Mouse (Mus musculus) intestine, embryonic 14.5 days (tissue): Measurements from ENCODE around the gene Gm21119. TPM values are rescaled to one million over a fixed set of nuclear protein-coding genes. Genes with fewer than 3 reads are reported as not detected.
"Not testable (repeated sequence)": the region's sequence is repeated elsewhere in the genome, so short reads cannot be mapped to it uniquely, and the experiment has no call there.

ENCODE experiments used
- ATAC-seq: fragments of 200-750 bp; cut with Nextera tagmentation; replicated peaks from 2 replicates; pipeline ENCODE4 v1.8.0; 2017; ENCODE audit warnings: low read depth, moderate number of reproducible peaks, moderate TSS enrichment, moderate library complexity; ENCODE audit not compliant: low FRiP score, low TSS enrichment
- DNase-seq: peaks from one replicate; pipeline ENCODE4 v3.0.0-alpha.2; 2018; ENCODE audit warnings: low spot score
- H3K27ac ChIP-seq: fragments of 300-500 bp; sonication (generic); 2 replicates; pipeline ENCODE4 v1.5.1; 2014; ENCODE audit warnings: low read depth, mild to moderate bottlenecking, control low read depth
- H3K27me3 ChIP-seq: fragments of 300-500 bp; sonication (generic); replicated peaks from 2 replicates; pipeline ENCODE4 v1.6.1; 2014; ENCODE audit warnings: low read length, control low read depth; ENCODE audit not compliant: control insufficient read depth, insufficient read depth
- H3K36me3 ChIP-seq: fragments of 300-500 bp; sonication (generic); 2 replicates; pipeline ENCODE4 v1.6.1; 2014; ENCODE audit warnings: low read length, control low read depth; ENCODE audit not compliant: control insufficient read depth, insufficient read depth
- H3K4me1 ChIP-seq: fragments of 300-500 bp; sonication (generic); replicated peaks from 2 replicates; pipeline ENCODE4 v1.6.1; 2014; ENCODE audit warnings: low read length, control low read depth, mixed read lengths; ENCODE audit not compliant: control insufficient read depth, insufficient read depth
- H3K4me2 ChIP-seq: fragments of 300-500 bp; sonication (generic); 2 replicates; pipeline ENCODE4 v1.6.1; 2014; ENCODE audit warnings: low read length
- H3K4me3 ChIP-seq: fragments of 300-500 bp; sonication (generic); 2 replicates; pipeline ENCODE4 v1.5.1; 2014; ENCODE audit warnings: low read depth, low read length, control low read depth, mixed read lengths
- H3K9ac ChIP-seq: fragments of 300-500 bp; sonication (generic); 2 replicates; pipeline ENCODE4 v1.6.1; 2014; ENCODE audit warnings: mild to moderate bottlenecking, low read length
- H3K9me3 ChIP-seq: fragments of 300-500 bp; sonication (generic); 2 replicates; pipeline ENCODE4 v1.6.1; 2016; ENCODE audit warnings: low read length, control low read depth; ENCODE audit not compliant: control insufficient read depth
- WGBS: fragments of 180-500 bp; shearing (Covaris S2); extraction: QIAGEN DNeasy Blood & Tissue Kit; methylation state at CpG from one replicate; pipeline ENCODE4 v1.1.7; 2014; 5-methylcytosine and 5-hydroxymethylcytosine counted together
- polyA plus RNA-seq: library from polyadenylated mRNA; unstranded; fragments of >200 nt; fragmentation: Nextera tagmentation; extraction: Ambion mirVana; gene quantifications from 2 replicates; pipeline ENCODE4 v1.2.1, GENCODE M21; 2014

The Gm21119 gene
- polyA plus RNA-seq, 1 experiment from 2014 or later = 1.2 TPM

DNA sequence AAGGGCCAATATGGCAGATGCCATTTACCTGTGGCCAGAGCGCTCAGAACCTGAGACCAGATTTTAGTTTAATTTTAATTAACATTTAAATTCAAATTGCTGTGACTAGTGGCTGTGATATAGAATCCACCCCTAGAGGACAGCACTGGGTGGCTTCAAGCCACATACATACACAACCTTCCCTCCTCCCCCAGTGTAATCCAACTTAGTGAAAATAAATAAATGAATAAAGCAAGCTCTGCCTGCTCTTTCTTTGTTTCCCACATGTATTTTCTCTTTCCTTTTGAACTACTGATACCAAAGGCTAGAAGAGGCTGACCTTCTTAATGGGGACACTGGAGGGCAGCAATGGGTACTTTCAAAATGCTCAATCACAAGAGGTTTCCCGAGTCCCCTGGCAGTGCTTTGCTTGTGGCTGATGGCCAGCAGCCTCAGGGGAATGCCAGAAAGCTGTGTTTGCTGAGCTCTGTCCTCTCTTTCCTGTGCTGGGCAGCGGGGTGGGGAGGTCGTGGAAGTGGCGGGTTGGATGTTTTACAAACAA lies 21.9 kb upstream of the Gm21119 start:
- not testable (repeated sequence) for H3K4me3 ChIP-seq, H3K9me3 ChIP-seq, H3K27me3 ChIP-seq, DNase-seq, H3K4me2 ChIP-seq, H3K27ac ChIP-seq, H3K4me1 ChIP-seq, H3K36me3 ChIP-seq, ATAC-seq, H3K9ac ChIP-seq
- 27% methylated on average over 1 of the region's 5 CpGs for WGBS

GRCm38 (mm10) chr8:20593841-20594240 lies 20.9 kb upstream of the Gm21119 start:
- not testable (repeated sequence) for H3K4me3 ChIP-seq, H3K9ac ChIP-seq, DNase-seq, H3K27me3 ChIP-seq, H3K9me3 ChIP-seq, H3K4me1 ChIP-seq, H3K4me2 ChIP-seq, H3K36me3 ChIP-seq, ATAC-seq, H3K27ac ChIP-seq
- no CpG with 5 or more reads among the region's 4 CpGs for WGBS

DNA sequence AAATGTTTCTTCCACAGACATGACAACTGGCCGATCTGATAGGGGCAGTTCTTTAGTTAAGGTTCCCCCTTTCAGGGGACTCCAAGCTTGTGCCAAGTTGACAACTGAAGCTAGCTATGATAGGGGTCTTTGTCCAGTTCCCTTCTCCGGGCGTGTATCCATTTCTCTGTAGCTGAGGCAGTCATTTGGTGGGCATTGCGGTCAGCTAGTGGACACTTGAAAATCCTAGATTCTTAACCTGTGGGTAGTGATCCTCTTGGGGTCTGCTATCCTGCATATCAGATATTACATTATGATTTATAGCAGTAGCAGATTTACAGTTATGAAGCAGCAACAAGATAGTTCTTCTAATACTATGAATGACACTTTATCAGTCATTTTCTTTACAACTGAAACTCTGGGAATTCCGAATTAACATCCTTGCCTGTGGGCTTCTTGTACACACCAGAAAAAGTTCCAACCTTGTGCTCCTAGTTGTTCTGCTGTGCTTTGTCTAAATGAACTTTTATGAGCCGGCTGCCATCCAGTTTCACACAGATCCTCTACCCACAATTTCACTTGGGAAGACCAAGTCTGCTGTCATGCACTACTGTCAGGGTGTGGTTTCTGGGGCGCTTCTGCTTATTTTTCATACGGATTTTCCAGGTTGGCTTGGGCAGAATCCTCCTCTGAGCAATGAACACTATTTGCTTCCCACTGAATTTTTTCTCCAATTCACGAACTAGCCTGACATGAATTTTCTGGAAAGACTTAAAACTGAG lies 18.5 kb upstream of the Gm21119 start:
- H3K4me3 ChIP-seq, H3K4me2 ChIP-seq, H3K27ac ChIP-seq, ATAC-seq, H3K4me1 ChIP-seq, H3K27me3 ChIP-seq, DNase-seq, H3K36me3 ChIP-seq, H3K9me3 ChIP-seq, H3K9ac ChIP-seq: not testable (repeated sequence)
- 80% methylated on average over 6 of the region's 9 CpGs for WGBS

- 69% methylated on average over 9 of the region's 13 CpGs for WGBS
- not testable (repeated sequence) for H3K9ac ChIP-seq, H3K27ac ChIP-seq, H3K9me3 ChIP-seq, H3K4me1 ChIP-seq, H3K36me3 ChIP-seq, H3K4me2 ChIP-seq, H3K4me3 ChIP-seq, H3K27me3 ChIP-seq
- peak; percentile 60 for DNase-seq
- ATAC-seq = peak; percentile 84
Observed at GRCm38 (mm10) chr8:20596842-20597708, 17.6 kb upstream of the Gm21119 start.

- not testable (repeated sequence) for H3K27ac ChIP-seq, H3K4me3 ChIP-seq, DNase-seq, H3K4me1 ChIP-seq, H3K9ac ChIP-seq, H3K27me3 ChIP-seq, H3K36me3 ChIP-seq, H3K9me3 ChIP-seq, H3K4me2 ChIP-seq
- WGBS = 78% methylated on average over 5 of the region's 10 CpGs
- ATAC-seq = peak; percentile 86
Observed at GRCm38 (mm10) chr8:20598300-20599170, 16.2 kb upstream of the Gm21119 start.

GRCm38 (mm10) chr8:20599350-20599749 lies 15.4 kb upstream of the Gm21119 start:
- DNase-seq, H3K27me3 ChIP-seq, H3K4me1 ChIP-seq, H3K9ac ChIP-seq, H3K9me3 ChIP-seq, H3K4me3 ChIP-seq, H3K4me2 ChIP-seq, H3K27ac ChIP-seq, ATAC-seq, H3K36me3 ChIP-seq: not testable (repeated sequence)
- WGBS = 87% methylated on average over 3 of the region's 6 CpGs

DNA sequence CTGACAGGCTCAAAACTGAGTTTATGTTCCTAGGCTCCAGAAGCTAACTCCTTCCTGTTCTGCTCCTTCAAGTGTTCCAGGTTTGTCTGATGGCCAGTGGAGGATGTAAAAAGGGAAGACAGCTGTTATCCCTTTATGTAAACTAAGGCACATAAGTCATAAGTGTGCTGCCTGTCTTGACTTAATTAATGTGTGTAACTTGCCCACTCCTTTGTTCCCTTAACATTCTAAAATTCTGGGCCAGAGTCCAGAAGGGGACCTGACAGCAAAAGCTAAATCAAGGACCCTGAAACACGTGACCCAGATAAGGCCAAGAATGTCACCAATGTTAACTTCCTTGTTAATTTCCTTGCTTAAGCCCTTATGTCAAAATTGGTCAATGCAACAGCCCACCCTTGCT lies 3.9 kb upstream of the Gm21119 start:
- H3K27ac ChIP-seq, DNase-seq, H3K4me3 ChIP-seq, H3K9ac ChIP-seq, H3K36me3 ChIP-seq, H3K27me3 ChIP-seq, H3K9me3 ChIP-seq, ATAC-seq, H3K4me2 ChIP-seq, H3K4me1 ChIP-seq: not testable (repeated sequence)
- WGBS = no CpG with 5 or more reads among the region's 1 CpGs

DNA sequence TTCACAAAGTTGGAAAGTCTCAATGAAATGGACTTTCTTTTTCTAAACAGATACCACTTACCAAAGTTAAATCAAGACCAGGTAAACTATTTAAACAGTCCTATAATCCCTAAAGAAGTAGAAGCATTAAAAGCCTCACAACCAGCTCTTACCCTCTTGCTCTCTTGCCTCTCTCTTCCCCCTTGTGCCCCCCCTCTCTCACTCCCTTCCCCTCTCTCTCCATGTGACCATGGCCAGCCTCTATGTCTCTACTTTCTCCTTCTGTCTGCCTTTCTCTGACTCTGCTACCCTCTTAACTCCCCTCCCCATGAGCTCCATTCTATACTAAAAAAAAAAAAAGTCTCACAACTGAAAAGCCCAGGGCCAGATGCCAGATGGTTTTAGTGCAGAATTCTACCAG lies 2.0 kb upstream of the Gm21119 start:
- not testable (repeated sequence) for H3K27me3 ChIP-seq, H3K4me2 ChIP-seq, H3K4me3 ChIP-seq, H3K36me3 ChIP-seq, ATAC-seq, H3K27ac ChIP-seq, H3K4me1 ChIP-seq, DNase-seq, H3K9ac ChIP-seq, H3K9me3 ChIP-seq
